Mouse (Mus musculus) brain, adult 2 months (tissue): Measurements from ENCODE around the gene Adamtsl2.
A peak's percentile ranks its signal among the peaks of the same experiment; 100 is the strongest.

ENCODE experiments used
- DNase-seq: peaks from one replicate; pipeline ENCODE4 v3.0.0; 2011; ENCODE audit warnings: low read depth, low spot score

Gene Adamtsl2

DNA sequence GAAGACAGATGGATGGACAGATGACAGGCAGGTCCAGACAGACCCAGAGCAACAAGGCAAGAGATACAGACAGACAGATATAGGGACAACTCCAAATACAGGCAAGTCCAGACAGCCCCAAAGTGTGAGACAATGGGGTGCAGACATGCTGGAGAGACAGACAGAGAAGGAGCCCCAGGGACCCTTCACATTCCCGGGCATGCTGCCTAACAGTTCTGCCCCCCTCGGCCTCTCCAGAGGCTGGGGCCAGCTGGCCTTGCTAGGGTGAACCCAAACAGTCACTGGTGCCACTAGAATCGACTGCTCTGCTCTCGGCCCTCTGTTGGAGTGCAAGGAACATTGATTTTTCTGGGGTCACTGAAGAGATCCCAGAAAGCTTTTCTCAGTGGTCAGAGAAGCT lies 39.3 kb downstream of the Adamtsl2 start:
- no peak for DNase-seq

DNA sequence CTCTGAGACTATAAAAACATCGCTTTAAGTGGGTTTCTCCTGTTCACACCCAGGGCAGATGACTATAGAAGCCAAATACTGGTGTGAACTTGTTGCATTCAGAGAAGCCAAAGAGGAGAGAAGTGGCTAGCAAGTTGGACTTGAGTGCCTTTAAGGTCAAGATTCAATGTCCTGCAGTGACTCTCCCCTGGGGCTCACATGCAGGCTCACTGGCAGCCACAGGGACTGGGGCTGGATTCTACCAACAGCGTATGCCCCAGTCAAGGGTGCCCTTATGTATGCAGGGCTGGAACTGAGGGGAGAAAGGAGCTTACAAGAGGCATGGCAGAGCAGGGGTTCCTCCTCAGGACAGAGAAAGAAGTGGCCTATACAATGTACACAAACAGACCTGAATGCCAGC lies 40.6 kb downstream of the Adamtsl2 start:
- no peak for DNase-seq

DNA sequence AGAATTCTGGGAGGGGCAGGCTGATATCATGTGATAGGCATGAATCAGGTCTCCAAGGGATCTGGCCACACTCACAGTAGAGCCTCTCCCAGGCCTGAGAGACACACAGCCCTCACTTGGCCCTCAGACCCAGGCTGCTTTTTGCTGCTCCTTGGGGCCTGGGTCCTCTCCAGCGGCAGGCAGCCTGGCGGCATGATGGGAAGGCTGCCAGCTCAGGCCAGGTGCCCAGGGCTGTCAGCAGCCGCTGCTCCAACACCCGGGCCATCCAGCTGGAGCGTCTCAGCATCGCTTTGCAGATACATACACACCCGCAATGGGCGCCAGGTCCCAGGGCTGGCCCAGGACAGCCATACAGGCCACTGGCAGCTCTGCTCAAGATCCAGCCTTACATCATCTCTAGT lies 41.1 kb downstream of the Adamtsl2 start:
- no peak for DNase-seq

DNA sequence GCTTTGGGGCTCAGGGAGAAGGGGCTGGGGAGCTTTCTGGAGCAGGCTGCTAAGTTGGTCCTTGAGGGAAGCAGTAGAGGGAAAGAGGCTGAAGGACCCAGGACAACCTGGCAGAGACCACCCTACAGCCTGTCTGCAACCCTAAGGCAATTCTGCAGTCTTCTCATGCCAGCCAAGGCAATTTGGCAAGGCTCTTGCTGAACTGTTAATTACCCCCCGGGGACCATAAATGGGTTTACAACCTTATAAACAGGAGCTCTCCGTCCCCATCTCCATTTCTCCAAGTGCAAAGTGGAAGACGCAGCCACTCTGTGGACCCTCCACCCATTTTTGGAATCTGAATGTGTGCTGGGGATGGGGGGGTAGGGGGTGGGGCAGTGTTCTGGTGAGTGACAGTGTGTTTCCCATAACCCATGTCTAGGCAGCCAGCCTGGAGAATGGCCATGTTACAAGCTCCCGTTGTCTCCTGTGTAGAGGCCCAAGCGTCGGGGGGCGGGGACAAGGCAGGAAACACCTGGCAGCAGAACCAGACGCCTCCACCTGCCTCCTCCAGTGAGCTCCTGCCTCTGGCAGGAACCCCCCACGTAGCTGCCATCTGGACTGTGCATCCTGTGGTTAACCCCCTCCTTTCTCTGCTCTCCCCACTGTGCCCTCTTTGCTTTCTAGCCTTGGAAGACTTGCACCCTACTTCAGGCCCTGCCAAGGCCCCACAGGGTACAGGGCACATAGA lies 42.6 kb downstream of the Adamtsl2 start:
- peak; percentile 73 for DNase-seq

DNA sequence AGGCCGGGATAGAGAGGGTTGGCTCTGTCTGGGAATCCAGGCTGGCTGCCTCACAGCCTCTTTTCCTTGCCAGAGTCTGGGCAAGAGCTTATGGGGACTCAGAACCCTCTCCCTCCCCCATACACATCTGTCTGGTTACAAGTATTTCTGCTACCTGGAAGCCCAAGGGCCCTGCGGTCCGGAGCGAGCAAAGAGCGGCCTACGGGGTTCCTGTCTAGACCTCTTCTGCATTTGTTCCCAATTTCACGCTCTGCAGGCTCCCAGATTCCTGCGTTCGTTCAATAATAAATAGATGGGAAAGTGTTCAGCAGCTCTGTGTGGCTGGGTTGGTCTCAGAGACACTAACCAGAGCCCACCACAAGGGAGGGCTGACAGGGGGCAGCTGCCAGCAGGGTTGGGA lies 43.4 kb downstream of the Adamtsl2 start:
- no peak for DNase-seq

DNA sequence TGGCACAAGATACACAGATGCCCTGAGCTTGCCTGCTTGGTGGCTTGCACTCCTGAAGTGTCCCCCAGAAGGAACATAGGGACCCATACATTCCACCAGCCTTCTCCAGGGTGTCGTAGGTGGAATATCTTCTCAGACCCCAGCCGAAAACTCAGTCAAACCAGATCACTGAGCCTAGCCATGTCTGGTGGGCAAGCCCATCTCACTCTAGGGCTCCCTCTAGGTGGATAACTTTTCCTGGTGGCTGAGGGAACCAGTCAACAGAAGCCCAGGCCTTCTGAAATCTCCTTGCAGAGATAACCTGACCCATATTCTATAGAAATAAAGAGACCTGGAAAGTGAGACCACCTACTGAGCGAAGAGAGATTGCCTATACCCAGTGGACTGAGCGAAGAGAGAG lies 43.9 kb downstream of the Adamtsl2 start:
- no peak for DNase-seq

DNA sequence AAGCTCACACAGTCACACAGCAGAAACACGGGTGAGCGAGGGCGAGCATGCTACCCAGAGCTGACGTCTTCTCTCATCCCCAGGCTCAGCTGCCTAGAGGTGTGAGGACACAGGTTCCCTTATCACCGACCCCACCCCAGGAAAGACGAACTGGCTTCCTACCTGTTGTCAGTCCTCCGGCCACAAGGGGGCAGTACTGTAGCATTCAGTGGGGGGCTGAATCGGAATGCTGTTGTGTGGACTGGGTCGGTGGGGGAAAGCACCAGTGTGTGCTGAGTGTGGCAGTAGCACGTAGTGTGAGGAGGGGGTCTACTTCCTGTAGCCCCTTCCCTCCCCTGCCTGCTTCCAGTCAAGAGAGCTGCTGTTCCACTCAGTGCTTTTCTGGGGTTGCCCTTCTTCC lies 46.8 kb downstream of the Adamtsl2 start:
- peak; percentile 53 for DNase-seq

DNA sequence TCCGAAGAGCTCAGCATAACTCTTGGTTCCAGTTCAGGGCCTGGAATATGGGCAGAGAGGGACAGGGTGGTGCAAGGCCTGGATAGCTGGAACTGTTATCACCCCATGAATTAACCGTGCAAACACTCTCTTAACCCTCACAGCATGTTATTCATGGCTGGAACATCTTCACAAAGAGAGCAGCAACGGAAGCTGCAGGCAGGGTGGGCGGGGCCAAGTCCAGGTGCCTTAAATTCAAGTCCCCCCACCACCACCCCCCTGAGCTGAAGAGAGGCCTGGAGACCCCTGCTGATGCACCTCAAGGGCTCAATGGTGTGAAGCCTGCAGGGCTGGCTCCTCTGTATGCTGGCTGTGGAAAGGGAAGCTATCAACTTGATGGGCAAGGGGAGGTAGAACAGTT lies 47.3 kb downstream of the Adamtsl2 start:
- DNase-seq, result no peak

DNA sequence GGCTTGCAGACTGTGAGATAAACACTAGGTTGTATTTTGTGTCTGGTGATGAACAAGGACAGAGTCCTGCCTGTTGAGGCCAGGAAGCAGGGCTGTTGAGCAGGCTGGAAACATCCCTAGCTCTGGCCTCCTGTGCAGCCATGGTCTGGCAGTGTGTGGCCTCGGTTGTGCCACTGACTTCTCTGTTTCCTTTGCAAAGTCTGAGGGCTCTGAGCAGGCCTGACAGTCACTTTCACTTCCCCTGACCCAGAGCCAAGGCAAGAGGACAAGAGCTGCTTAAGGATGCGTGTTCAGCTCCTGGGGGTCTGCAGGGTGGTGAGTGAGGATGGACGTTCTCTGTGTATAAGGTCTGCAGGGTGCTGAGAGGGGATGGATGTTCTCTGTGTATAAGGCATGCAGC lies 49.8 kb downstream of the Adamtsl2 start:
- no peak for DNase-seq

DNA sequence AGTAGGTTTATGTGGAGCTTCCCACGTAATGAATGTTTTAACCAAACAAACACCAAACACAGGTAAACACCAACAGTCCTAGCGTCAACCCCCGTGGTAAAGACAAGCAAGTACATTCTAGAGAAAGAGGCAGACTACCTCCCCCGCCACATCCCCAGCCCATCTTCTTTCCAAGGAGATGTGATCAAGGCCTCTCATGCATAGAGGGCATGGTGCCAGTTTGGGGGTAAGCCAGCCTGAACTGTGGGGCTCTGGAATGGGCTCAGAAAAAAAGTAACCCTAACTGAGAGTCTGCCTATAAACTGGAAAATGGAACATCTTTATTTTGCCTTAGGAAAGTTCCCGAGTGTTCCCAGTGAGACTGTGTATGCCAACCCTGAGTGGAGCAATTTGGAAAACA lies 56.8 kb downstream of the Adamtsl2 start:
- no peak for DNase-seq

DNA sequence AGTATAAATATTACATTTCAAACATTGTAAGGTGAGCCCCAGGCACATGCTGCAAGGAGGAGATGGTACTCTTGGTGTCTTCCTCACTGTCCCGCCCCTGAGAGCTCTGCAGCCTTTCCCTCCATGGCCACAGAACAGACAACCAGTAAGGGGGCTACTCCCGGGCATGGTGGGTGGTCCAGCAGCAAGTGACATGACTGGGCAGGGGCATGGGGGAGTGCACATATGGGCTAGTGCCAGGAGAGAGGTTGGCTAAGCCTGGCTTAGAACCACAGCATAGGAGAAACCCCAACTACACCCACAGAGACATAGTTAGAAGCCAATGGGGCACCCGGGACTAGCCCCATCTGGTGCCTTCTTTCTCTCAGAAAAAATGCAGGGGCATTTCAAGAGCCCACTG lies 57.2 kb downstream of the Adamtsl2 start:
- DNase-seq, result no peak

DNA sequence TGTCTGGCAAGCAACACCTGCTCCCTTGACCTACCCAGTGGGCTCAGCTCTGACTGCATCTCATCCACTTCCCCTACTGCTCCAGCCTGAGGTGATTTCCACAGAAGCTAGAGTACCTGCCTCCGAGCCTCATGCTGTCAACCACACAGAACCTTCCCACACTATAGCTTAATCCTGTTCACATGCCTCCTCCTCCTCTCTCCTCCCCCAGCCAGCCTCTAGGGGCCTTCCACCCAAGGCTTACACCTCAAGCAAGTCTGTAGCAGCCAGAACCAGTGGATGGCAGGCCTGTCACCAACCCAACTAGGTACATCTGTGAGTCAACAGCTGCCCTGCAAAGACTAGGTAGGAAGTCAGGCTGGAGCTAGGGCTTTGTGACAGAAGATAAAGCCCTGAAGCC lies 57.6 kb downstream of the Adamtsl2 start:
- peak; percentile 59 for DNase-seq

DNA sequence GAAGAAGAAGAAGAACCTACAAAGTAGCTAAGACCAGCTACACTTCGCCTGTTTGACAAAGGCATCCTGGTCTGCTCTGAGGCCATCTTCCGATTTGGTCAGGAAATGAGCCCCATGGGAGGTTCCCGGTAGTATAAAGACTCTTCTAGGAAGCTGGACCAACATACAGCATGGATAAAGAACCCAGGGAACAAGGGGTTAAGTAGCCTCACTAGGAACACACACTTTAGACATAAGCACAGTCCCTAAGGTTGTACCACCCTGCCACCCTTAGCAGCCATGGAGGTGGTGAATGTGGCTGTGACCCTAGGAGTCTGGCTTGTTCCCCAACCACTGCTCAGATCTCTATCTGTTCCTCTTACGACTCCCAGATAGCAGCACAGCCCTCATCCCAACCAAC lies 59.2 kb downstream of the Adamtsl2 start:
- DNase-seq, result no peak

DNA sequence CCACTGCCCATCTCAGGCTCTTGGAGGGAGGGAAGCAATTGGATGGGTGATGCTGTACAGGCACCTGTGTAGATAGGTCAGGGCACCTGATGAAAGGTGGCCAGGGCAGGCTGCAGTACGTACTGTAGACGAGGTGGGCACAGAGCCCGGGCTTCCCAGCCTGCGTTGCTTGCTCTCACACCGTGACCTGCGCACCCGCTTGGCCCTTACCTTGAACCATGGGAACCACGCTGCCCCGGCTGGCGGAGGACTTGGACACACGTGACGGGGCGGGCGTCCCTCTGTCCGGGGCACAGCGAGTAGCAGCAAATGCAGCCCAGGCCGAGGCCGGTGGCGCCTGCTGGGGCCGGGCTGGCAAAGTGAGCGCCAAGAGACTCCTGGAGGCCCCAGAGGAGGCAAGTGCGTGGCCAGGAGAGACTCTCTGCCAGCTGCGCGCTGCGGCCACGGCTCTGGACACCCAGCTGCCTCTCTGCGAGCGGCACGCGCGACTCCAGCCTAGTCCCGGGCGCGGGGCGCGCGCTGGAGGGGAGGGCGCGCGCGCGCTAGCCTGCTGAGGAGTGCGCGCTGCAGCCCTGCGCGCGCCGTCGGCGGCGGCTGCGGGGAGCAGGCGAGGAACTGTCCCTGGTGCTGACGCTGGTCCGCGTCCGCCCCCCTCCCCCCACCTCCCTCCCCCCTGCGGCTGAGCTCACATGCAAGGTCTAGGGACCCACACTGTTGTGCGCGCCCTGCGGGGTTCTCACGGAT lies 62.9 kb downstream of the Adamtsl2 start, which contains the start of gene Fam163b:
Fam163b (minus strand) TSS at position 542 of the 744 bp plus-strand sequence.
- DNase-seq, result peak; percentile 87

DNA sequence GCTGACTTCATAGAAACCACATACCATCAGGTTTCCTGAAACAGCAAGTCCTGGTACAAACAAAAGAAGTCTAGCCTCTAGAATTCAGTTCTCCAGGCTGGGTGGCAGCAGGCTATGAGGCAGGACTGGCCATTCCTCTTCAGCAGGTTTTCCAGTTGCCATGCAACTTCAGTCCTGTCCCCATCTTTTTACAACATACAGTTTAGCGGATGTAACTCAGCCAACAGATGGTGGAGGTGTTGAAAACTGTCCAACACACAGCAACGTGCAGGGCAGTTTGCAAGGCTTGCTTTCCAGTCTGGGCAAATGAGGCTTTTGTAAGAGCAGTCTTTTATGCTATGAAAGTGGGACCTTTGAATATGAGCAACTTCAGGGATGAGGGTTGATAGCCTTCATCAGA lies 65.8 kb downstream of the Adamtsl2 start:
- DNase-seq, result peak; percentile 82

DNA sequence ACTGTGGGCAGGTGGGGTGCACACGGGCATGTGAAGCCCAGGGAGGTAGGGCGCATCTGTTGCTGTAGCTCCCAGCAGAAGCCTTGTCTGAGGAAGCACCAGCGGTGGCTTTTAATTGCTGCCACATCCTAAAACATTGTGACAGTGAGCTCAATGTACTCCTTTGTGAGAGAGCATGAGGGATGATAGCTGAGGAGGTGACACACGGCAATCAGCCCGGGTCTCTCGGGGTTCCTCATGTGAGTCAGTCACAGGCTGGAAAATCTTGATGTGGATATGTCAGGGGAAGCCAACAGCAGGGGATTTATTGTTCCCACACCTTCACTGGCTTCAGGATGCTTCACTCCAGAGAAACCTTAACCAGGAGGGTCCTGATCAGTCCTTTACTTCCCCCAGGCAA lies 67.7 kb downstream of the Adamtsl2 start:
- DNase-seq, result no peak

DNA sequence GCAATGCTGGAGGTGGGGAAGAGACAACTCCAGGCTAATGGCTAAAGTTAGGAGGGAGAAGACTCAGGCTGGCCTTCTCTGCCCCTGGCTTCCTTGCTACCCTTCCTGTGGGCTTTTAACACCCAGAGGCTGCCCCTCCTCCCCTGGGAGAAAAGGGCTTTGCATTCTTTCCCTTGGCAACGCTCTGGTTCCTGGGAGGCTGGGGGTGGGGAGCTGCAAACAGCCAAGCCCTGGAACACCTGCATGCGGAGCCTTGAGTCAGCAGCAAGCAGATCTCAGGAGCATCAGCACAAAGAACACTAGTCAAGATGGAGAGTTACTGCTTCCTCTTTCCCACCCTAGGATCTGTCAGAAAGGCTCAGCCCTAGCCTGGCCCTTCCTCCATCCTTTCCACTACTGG lies 70.3 kb downstream of the Adamtsl2 start:
- DNase-seq, result peak; percentile 68

DNA sequence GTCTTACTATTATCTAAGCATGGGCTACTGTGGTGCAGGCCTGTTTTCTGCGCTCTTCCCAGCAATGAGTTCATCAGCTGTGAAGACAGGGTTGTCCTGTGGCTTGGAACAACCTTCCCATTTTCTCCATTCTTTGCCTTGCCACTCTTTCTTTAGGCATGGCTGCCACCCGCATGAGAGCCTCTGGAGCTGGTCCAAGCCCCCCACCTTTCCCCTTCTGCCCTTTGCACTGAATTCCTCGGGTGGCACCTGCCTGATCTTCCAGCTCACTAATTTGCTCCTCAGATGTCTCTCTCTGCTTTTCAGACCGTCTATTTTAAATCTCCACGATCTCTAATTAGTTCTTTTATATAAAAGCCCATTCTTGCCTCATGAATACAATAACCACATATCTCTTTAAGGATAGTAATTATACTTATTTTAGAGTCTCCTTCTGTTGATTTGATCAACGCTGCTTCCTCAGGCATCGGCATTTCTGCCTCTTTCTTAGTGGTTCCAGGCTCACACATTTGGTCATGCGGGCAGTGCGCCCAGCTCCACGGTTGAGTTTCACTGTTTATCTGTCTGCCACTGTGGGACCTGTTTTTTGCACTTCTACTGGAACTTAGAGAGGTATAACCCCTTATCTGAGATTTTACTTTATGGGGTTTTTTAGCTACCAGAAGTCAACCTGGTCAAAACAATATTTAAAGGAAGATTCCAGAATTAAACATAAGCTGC lies 75.4 kb downstream of the Adamtsl2 start:
- peak; percentile 45 for DNase-seq

DNA sequence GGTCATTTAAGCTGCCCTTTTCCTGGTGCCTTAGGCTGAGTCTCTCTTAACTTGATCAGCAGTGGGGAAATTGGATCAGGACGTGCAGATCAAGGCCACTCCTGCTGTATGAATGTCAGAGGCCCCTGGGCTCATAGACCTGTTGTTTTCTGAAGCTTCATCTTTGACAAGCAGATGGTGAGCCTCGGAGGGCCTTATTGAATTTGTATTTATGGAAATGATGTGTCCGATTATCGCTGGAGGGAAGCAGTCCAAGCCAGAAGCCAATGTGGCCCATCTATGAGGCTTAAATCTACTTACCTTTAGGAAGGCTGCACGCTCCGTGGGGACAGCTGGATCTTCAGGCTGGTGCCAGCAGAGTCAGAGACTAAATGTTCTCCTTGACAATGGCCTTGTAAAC lies 77.4 kb downstream of the Adamtsl2 start:
- no peak for DNase-seq
